Mouse (Mus musculus) T-helper 17 cell (primary cell): ENCODE results near the gene Tmem202.

Experiments used
- in situ Hi-C, 2 experiments: fragments of 300-600 bp; cut with MboI, MseI; formaldehyde crosslinking; loops; 1 replicate in 1 of 2; 2 replicates in 1 of 2; pipeline ENCODE4 v1.15.1; 2025; ENCODE audit warnings: high pct_unique_total_duplicates in 2 of 2

Tmem202 gene

DNA sequence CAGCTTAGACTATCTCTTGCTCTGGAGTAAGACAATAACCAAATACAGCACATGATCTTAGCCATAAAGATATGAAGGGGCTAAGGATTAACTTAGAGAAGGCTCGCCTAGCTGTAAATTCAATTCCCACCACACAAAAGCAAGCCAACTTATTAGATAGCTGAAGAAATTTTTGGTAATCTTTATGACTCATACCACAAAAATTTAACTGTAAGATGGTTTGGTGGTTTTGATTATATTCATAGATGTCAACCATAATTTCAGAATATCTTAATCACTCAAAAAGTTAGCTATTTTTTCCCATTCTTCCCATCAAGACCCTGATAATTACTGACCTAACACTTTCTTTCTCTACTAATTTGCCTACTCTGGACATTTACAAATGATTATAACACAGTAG, 70.2 kb downstream of the Tmem202 start:
- in situ Hi-C loops, result no loop called here
